Mouse (Mus musculus) small intestine, adult 2 months (tissue): ENCODE data around the gene Rcor1. TPM values are rescaled to one million over a fixed set of nuclear protein-coding genes. Genes with fewer than 3 reads are reported as not detected.

Experiments used
- H3K27ac ChIP-seq: fragments of 200-500 bp; 2 replicates; pipeline ENCODE4 v1.5.1; 2012; ENCODE audit warnings: low read depth, low read length, control low read depth, inconsistent platforms; ENCODE audit not compliant: insufficient read depth
- H3K27me3 ChIP-seq: fragments of 200-500 bp; 2 replicates; pipeline ENCODE4 v1.6.1; 2012; ENCODE audit warnings: mild to moderate bottlenecking, moderate library complexity, low read length, inconsistent platforms; ENCODE audit not compliant: control insufficient read depth, insufficient read depth
- H3K36me3 ChIP-seq: fragments of 200-500 bp; 2 replicates; pipeline ENCODE4 v1.6.1; 2012; ENCODE audit warnings: mild to moderate bottlenecking, low read length, control low read depth, inconsistent platforms; ENCODE audit not compliant: control insufficient read depth, insufficient read depth
- H3K4me1 ChIP-seq: fragments of 200-500 bp; 2 replicates; pipeline ENCODE4 v1.6.1; 2012; ENCODE audit warnings: low read length, inconsistent platforms, mixed read lengths; ENCODE audit not compliant: control insufficient read depth, insufficient read depth, insufficient read length
- H3K4me3 ChIP-seq: fragments of 200-500 bp; 2 replicates; pipeline ENCODE4 v1.5.1; 2012; ENCODE audit warnings: low read depth, mild to moderate bottlenecking, control low read depth, inconsistent platforms, low read length, moderate library complexity
- CTCF ChIP-seq: fragments of 200-500 bp; IDR thresholded peaks from 2 replicates; pipeline ENCODE4 v1.5.1; 2012; ENCODE audit warnings: low read depth, mild to moderate bottlenecking, control low read depth, inconsistent platforms, low read length, moderate library complexity, mixed read lengths; ENCODE audit not compliant: insufficient replicate concordance, insufficient read length; ENCODE audit errors: extremely low read depth
- POLR2A ChIP-seq: fragments of 200-500 bp; IDR thresholded peaks from 2 replicates; pipeline ENCODE4 v1.6.1; 2012; ENCODE audit warnings: low read depth, mild to moderate bottlenecking, control low read depth, inconsistent platforms, low read length, moderate library complexity
- WGBS: fragments of 180-500 bp; shearing (Covaris S2); methylation state at CpG from one replicate; pipeline ENCODE4 v1.1.7; 2018; 5-methylcytosine and 5-hydroxymethylcytosine counted together
- polyA plus RNA-seq: library from polyadenylated mRNA; depleted of rRNA; stranded (reverse); fragments of >200 nt; gene quantifications from 2 replicates; pipeline ENCODE4 v1.2.3, GENCODE M21; 2012; rRNA removed

The Rcor1 gene
- polyA plus RNA-seq, result 4.6 and 6.5 TPM in 2 replicates

DNA sequence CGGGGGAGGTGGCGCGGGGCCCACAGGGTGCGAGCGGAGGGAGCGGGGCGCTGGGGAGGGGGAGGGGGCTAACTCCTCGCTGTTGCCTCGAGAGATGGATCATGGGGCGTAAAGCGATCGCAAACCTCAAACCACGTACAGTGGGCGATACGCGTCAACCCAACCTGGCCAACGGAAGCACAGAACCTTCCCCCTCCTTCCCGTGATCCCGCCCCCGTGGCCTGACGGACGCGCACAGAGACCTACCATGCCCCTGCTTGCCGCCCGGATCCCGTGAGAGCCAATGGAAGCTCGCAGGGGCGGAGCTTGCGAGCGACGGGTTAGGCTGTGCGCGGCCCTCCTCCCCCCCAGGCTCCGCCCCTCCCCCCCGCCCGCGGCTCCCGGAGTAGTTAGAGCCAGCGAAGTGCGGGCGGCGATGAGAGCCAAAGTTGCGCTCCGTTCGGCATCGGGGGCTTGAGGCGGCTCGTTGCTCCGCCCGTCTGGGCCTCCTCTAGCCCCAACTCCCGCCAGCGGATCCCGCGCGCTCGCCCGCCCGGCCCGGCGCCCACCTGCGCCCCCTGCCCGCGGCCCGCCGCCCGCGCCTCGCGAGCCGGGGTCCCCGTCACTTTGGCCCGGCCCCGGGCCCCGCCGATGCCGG is at the start of gene Rcor1:
Gene Rcor1 (plus strand): TSS at position 376 of the 637 bp plus-strand sequence.
- Histone ChIP-seq H3K4me3 (peak within 1 kb of the TSS; percentile 87), H3K4me1 (peaks cover 6% of the 10 kb centered on the region), H3K27ac (peak within 1 kb of the TSS; percentile 76), H3K36me3 (peaks cover under 1% of the 10 kb centered on the region; the same call in 1 of the 2 replicates), H3K27me3 (no peaks in the 10 kb centered on the region)
- TF ChIP-seq POLR2A (peak; percentile 64), CTCF (no peak)
- WGBS, result under 1% methylated on average over 66 of the region's 76 CpGs

DNA sequence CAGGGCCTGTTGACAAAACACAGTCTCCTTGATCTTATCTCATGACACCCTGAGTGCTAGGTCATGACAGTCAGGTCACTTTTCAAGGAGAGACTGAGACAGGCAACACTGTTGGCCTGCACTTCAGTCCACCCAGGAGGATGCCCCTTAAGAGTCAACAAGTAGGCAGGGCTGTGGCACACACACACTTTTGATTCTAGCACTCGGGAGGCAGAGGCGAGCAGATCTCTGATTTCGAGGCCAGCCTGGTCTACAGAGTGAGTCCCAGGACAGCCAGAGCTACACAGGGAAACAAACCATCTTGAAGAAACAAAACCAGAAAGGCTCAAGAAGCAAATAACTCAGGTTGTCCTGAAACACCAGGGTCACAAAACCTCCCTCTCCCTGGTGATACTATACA is 49.7 kb upstream of the Rcor1 start:
- Histone ChIP-seq H3K4me3 (no peak overlapping the region), H3K4me1 (peaks cover 27% of the 10 kb centered on the region; the same call in 1 of the 2 replicates), H3K36me3 (no peaks in the 10 kb centered on the region), H3K27me3 (no peaks in the 10 kb centered on the region), H3K27ac (no peak overlapping the region)
- WGBS, result 93% methylated on average over 3 of the region's 3 CpGs
- TF ChIP-seq POLR2A (no peak), CTCF (no peak)

DNA sequence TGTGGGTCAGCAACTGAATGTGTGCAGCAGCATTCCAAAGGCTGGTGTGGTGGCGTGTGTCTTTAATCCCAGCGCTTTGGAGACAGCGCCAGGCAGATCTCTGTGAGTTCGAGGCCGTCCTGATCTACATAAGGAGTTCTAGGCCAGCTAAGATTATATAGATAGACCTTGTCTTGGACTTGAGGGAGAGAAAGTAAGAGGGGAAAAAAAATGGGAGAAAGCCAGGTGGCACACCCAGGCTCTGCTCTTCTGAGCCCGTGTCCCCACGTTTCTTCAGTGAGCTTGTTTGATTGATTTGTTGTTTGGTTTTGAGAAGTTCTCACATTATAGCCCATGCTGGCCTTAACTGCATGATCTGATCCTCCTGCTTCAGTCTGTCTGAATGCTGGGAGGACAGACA is 48.7 kb upstream of the Rcor1 start:
- H3K27ac ChIP-seq, result 0 out of 2 replicates have a peak overlapping the region, but pooled peaks have one; percentile 4
- TF ChIP-seq POLR2A (no peak), CTCF (no peak)
- peaks cover 27% of the 10 kb centered on the region; the same call in 1 of the 2 replicates for H3K4me1 ChIP-seq
- whole genome bisulfite sequencing, result 92% methylated on average over 7 of the region's 7 CpGs
- H3K27me3 ChIP-seq, result no peaks in the 10 kb centered on the region
- H3K4me3 ChIP-seq, result no peak overlapping the region
- H3K36me3 ChIP-seq, result no peaks in the 10 kb centered on the region

DNA sequence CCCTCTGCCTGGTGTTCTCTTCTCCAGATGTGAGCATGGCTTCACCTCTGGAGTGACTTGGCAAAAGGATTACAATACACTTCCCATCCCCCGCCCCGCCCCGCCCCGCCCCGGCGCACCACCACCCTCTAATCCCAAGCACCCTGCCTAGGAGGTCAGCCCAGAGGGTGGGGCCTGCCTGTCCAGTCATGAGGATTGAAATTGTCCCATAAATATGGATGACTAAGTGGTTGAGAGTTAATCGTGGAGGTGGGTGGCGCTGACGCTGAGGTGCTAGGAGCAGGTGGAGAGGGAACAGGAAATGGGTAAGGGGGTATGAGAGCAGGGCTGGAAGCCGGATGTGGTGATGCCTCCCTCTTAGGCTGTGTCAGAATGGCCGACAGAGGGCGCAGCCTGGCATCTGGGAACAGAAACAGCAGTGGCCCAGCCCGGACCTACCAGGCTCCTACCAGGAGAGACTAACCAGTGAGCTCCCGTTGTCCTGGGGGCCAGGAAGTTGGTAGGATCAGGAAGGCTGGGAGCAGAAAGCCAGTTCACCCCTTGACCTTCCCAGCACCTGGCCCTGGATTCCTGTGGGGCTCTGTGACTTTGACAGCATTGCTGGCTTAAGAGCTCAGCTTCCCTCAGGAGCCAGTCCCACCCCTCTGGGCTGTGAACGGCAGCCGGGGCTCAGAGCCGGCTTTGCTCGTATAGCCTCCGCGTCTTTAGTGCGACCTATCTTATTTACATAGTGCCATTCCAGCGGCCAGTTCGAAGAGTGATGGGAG is 47.6 kb upstream of the Rcor1 start:
- H3K36me3 ChIP-seq, result no peaks in the 10 kb centered on the region
- peaks cover 27% of the 10 kb centered on the region; the same call in 1 of the 2 replicates for H3K4me1 ChIP-seq
- no peaks in the 10 kb centered on the region for H3K27me3 ChIP-seq
- peak overlapping the region; percentile 89 for H3K27ac ChIP-seq
- 1% methylated on average over 22 of the region's 23 CpGs for WGBS
- peak overlapping the region; percentile 70 for H3K4me3 ChIP-seq
- peak; percentile 81 for TF ChIP-seq CTCF
- TF ChIP-seq POLR2A, result peak; percentile 42; the same call in 1 of the 2 replicates

DNA sequence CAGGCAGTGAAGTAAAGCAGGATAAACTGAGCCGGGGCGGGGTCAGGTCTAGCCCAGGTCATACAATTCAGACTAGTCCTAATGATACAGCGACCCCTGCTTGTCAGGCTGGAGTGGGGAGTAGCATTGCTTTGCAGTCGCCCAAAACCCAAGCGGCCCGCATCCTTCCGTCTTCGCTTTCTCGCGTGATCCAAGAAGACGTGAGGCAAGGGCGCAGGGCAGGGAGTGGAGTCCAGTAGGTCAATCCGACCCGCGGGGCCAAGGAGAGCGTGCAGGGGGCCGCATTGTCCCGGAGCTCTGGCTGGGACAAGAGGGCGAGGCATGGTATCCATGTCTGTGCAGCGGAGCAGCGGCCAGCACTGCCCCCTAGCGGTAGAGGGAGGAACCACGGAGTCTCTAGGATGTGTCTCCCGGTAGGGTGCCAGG is 47.0 kb upstream of the Rcor1 start:
- H3K27ac ChIP-seq, result peak overlapping the region; percentile 89
- H3K27me3 ChIP-seq, result no peaks in the 10 kb centered on the region
- H3K36me3 ChIP-seq, result no peaks in the 10 kb centered on the region
- peak overlapping the region; percentile 70 for H3K4me3 ChIP-seq
- TF ChIP-seq CTCF (peak; percentile 91), POLR2A (no peak)
- peaks cover 27% of the 10 kb centered on the region; the same call in 1 of the 2 replicates for H3K4me1 ChIP-seq
- WGBS, result 1% methylated on average over 24 of the region's 24 CpGs

DNA sequence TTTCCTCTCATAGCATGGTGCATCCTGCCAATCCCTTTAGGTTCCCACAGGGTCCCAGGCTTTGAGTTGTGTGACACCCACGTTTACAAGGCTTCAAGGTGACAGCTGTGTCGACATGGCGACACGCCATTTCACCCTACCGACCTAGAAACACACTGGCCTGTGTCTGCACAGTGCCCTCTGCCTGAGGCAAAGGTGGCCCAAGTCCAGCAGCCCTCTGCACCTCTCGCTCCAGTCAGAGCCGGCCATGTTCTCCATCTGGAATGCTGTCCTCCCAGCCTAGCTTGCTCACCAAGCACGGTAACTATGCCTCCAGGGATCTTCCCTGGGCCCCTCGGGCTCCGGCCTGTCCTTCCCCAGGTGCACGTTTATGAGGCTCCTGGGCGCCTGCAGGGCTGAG is 46.4 kb upstream of the Rcor1 start:
- no peak overlapping the region for H3K4me3 ChIP-seq
- 53% methylated on average over 12 of the region's 12 CpGs for WGBS
- H3K27ac ChIP-seq, result peak overlapping the region; percentile 89
- H3K36me3 ChIP-seq, result no peaks in the 10 kb centered on the region
- no peaks in the 10 kb centered on the region for H3K27me3 ChIP-seq
- no peak for TF ChIP-seq POLR2A
- no peak for TF ChIP-seq CTCF
- peaks cover 27% of the 10 kb centered on the region; the same call in 1 of the 2 replicates for H3K4me1 ChIP-seq

DNA sequence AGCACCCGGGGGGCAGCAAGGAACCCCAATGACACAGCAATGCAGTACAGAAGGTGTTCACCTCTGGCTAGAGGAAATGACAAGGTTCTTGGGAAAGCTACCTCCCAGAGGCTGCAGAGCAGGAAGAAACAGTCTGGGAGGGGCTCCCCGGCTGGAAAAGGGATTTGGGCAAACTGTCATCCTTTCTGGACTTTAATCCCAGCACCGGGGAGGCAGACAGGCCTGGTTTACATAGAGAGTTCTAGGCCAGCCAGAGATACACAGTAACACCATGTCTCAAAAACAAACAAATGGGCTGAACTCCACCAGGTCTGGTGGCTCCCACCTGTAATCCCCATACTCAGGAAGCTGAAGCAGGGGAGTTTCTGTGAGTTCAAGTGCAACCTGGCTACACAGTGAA is 45.9 kb upstream of the Rcor1 start:
- TF ChIP-seq CTCF, result no peak
- no peak for TF ChIP-seq POLR2A
- Histone ChIP-seq H3K27ac (peak overlapping the region; percentile 89), H3K36me3 (no peaks in the 10 kb centered on the region), H3K4me3 (no peak overlapping the region), H3K4me1 (peaks cover 27% of the 10 kb centered on the region; the same call in 1 of the 2 replicates), H3K27me3 (no peaks in the 10 kb centered on the region)
- 25% methylated on average over 3 of the region's 3 CpGs for WGBS
